In the genomic region with DNA sequence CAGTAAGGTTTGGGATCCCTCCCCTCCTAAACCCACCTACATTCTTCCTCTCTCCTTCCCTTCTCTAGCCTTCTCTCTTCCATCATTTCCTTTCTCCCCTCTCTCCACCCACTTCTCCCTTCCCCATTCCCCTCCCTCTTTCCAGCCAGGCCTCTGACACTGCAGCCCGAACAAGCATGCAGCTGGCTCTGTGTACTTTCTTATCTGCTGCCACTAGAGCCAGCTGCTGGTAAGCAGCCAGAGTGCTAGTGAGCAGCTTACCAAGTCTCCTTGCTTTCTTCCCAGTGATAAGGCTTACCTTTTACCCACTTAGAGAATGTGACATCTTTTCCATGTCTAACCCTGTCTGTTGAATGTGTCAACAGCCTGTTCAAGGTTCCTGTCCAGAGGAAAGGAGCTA, we compare ENCODE assay signal across 15 mouse cellular contexts.
DNase-seq lines count a peak whose midpoint lies in the region; ATAC-seq and TF ChIP-seq lines count a peak whose summit lies in the region.
"Had no signal": no experiment of that assay in that cellular context is flagged by ENCODE, and none has a peak within 500 bp of the region (broad histone marks: within the 10 kb centered on the region; RNA-seq: fewer than 3 reads in every experiment).

No protein-coding gene starts in this region.

- H3K36me3 ChIP-seq in lung, embryonic 14.5 days (ENCODE audit: insufficient read depth), result no peaks in the 10 kb centered on the region
- no peaks in the 10 kb centered on the region for H3K36me3 ChIP-seq in heart, embryonic 13.5 days
- no peaks in the 10 kb centered on the region for H3K36me3 ChIP-seq in intestine, embryonic 16.5 days (ENCODE audit: control insufficient read depth, insufficient read depth, low read length)
- no peaks in the 10 kb centered on the region for H3K36me3 ChIP-seq in forebrain, embryonic 13.5 days (ENCODE audit: poor library complexity, severe bottlenecking)
- H3K36me3 ChIP-seq: embryonic facial prominence, embryonic 12.5 days; liver, embryonic 15.5 days had no signal

- WGBS in lung, embryonic 14.5 days, result 4% methylated on average over 1 of the region's 1 CpGs
- 0% methylated on average over 1 of the region's 1 CpGs for WGBS in heart, embryonic 13.5 days
- WGBS in intestine, embryonic 16.5 days, result 18% methylated on average over 1 of the region's 1 CpGs
- WGBS in forebrain, embryonic 13.5 days, result 31% methylated on average over 1 of the region's 1 CpGs

- H3K27ac ChIP-seq in lung, embryonic 14.5 days (ENCODE audit: low read depth), result no peak overlapping the region
- peak overlapping the region; percentile 80 for H3K27ac ChIP-seq in heart, embryonic 13.5 days (replicated peaks)
- no peak overlapping the region for H3K27ac ChIP-seq in intestine, embryonic 16.5 days (ENCODE audit: low read length)
- no peak overlapping the region for H3K27ac ChIP-seq in forebrain, embryonic 13.5 days
- H3K27ac ChIP-seq: embryonic facial prominence, embryonic 12.5 days; gastrocnemius, adult 2 months; liver, embryonic 15.5 days had no signal

- ATAC-seq in lung, embryonic 14.5 days (ENCODE audit: insufficient read depth), result peak; percentile 49; the same call in 1 of the 2 replicates
- no peak for ATAC-seq in heart, embryonic 13.5 days (ENCODE audit: extremely low read depth, insufficient number of reproducible peaks, low FRiP score, low TSS enrichment)
- peak; percentile 74 for ATAC-seq in intestine, embryonic 16.5 days
- ATAC-seq in forebrain, embryonic 13.5 days, result no peak

- H3K4me1 ChIP-seq in lung, embryonic 14.5 days (ENCODE audit: insufficient read depth), result no peaks in the 10 kb centered on the region
- peaks cover 65% of the 10 kb centered on the region for H3K4me1 ChIP-seq in heart, embryonic 13.5 days
- no peaks in the 10 kb centered on the region; the same call in 1 of the 2 replicates for H3K4me1 ChIP-seq in intestine, embryonic 16.5 days (ENCODE audit: control insufficient read depth, insufficient read depth, low read length)
- H3K4me1 ChIP-seq in forebrain, embryonic 13.5 days, result peaks cover 8% of the 10 kb centered on the region
- H3K4me1 ChIP-seq: liver, embryonic 15.5 days had no signal

- H3K9me3 ChIP-seq in lung, embryonic 14.5 days (ENCODE audit: low read depth, low read length), result no peaks in the 10 kb centered on the region
- no peaks in the 10 kb centered on the region for H3K9me3 ChIP-seq in heart, embryonic 13.5 days
- no peaks in the 10 kb centered on the region for H3K9me3 ChIP-seq in intestine, embryonic 16.5 days (ENCODE audit: control insufficient read depth, low read length)
- H3K9me3 ChIP-seq in forebrain, embryonic 13.5 days (replicated peaks), result no peaks in the 10 kb centered on the region
- H3K9me3 ChIP-seq: embryonic facial prominence, embryonic 12.5 days; liver, embryonic 15.5 days had no signal

- peak; percentile 37 for DNase-seq in lung, embryonic 14.5 days
- DNase-seq in lung, postnatal 36 days, result no peak
- DNase-seq in NIH3T3 (ENCODE audit: low read depth), result peak; percentile 10
- no peak for DNase-seq in kidney, adult 11 months
- no peak for DNase-seq in urinary bladder, postnatal 10 days (ENCODE audit: low spot score)
- DNase-seq: adrenal gland, postnatal 25 days; cerebellum, postnatal 14 days; gastrocnemius, adult 2 months; kidney, postnatal 25 days had no signal

- H3K9ac ChIP-seq in lung, embryonic 14.5 days, result no peak overlapping the region
- no peak overlapping the region for H3K9ac ChIP-seq in heart, embryonic 13.5 days
- H3K9ac ChIP-seq in intestine, embryonic 16.5 days (ENCODE audit: low read depth, low read length), result no peak overlapping the region
- no peak overlapping the region for H3K9ac ChIP-seq in forebrain, embryonic 13.5 days
- H3K9ac ChIP-seq: embryonic facial prominence, embryonic 12.5 days; liver, embryonic 15.5 days had no signal

- no peak for TF ChIP-seq CTCF in lung, embryonic 14.5 days (IDR thresholded peaks at IDR 0.05; ENCODE audit: low read depth)

- no peak overlapping the region for H3K4me3 ChIP-seq in lung, embryonic 14.5 days (ENCODE audit: low read depth, low read length)
- no peak overlapping the region for H3K4me3 ChIP-seq in heart, embryonic 13.5 days
- no peak overlapping the region for H3K4me3 ChIP-seq in intestine, embryonic 16.5 days (ENCODE audit: low read length)
- no peak overlapping the region for H3K4me3 ChIP-seq in forebrain, embryonic 13.5 days
- H3K4me3 ChIP-seq: embryonic facial prominence, embryonic 12.5 days; gastrocnemius, adult 2 months; liver, embryonic 15.5 days; myocyte had no signal

- no peak overlapping the region for H3K4me2 ChIP-seq in lung, embryonic 14.5 days
- no peak overlapping the region for H3K4me2 ChIP-seq in heart, embryonic 13.5 days
- H3K4me2 ChIP-seq in intestine, embryonic 16.5 days (ENCODE audit: low read depth, low read length), result no peak overlapping the region
- no peak overlapping the region for H3K4me2 ChIP-seq in forebrain, embryonic 13.5 days
- H3K4me2 ChIP-seq: embryonic facial prominence, embryonic 12.5 days; liver, embryonic 15.5 days had no signal

- no peaks in the 10 kb centered on the region for H3K27me3 ChIP-seq in lung, embryonic 14.5 days (ENCODE audit: insufficient read depth, low read length)
- H3K27me3 ChIP-seq in heart, embryonic 13.5 days (replicated peaks), result no peaks in the 10 kb centered on the region
- H3K27me3 ChIP-seq in intestine, embryonic 16.5 days (replicated peaks; ENCODE audit: control insufficient read depth, insufficient read depth, low read length), result no peaks in the 10 kb centered on the region
- no peaks in the 10 kb centered on the region for H3K27me3 ChIP-seq in forebrain, embryonic 13.5 days
- H3K27me3 ChIP-seq: embryonic facial prominence, embryonic 12.5 days; liver, embryonic 15.5 days had no signal

Comparison
In these comparisons a context has a peak if more than half of its experiments do, and no peak if none do; other contexts are left out.
1. DNase-seq: peak in lung, embryonic 14.5 days (single experiment) and NIH3T3 (single experiment); none in lung, postnatal 36 days (single experiment), kidney, adult 11 months (single experiment) and urinary bladder, postnatal 10 days (single experiment).
2. ATAC-seq: peak in lung, embryonic 14.5 days (single experiment) and intestine, embryonic 16.5 days (single experiment); none in heart, embryonic 13.5 days (single experiment) and forebrain, embryonic 13.5 days (single experiment).